Mouse (Mus musculus) skeletal muscle tissue, adult 2 months (tissue): Measurements from ENCODE around the gene Esrrb.

Experiments
- DNase-seq: peaks from one replicate; pipeline ENCODE4 v3.0.0-alpha.2; 2012; ENCODE audit warnings: low read depth, low spot score

Gene Esrrb

DNA sequence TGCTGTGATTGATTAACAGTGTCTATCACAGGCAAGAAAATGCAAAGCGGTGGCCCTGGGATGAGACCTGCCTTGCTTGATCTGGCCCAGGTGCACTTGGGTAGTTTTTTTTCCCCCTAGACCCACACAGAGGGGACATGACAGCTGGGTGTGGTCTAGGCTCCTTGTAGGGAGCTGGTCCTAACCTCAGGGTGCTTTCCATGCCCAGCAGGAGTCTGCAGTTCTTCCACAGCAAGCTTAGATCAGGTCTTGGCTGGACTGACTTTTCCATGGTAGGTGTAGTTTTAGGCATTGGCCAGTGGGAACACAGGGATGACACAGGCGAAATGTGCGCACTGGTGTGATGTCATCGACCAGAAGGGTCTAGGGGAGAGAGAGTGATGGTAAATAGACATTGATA is 136.2 kb downstream of the Esrrb start:
- no peak for DNase-seq

DNA sequence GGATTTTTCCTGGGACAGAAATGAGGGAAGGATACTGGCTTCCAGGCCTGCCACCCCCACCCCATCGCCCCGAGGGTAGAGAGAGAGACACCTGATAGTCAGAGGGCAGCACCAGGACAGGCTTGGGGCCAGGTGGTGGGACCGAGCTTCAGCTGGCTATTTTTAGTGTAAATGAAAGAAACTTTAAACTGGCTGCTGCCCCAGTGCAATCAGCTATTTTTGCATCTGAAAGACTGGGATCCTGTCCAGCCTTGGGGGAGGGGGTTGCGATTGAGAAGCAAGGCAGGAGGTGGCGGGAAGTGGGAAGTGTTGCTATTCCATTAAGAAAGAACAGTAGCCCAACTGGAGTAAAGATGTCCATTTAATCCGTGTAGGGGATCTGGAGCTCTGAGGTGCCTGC is 137.8 kb downstream of the Esrrb start:
- DNase-seq, result peak; percentile 76

- no peak for DNase-seq
Measured at GRCm38 (mm10) chr12:86501728-86502127, 140.8 kb downstream of the Esrrb start.

- DNase-seq, result no peak
Measured at GRCm38 (mm10) chr12:86503921-86504320, 143.0 kb downstream of the Esrrb start.

DNA sequence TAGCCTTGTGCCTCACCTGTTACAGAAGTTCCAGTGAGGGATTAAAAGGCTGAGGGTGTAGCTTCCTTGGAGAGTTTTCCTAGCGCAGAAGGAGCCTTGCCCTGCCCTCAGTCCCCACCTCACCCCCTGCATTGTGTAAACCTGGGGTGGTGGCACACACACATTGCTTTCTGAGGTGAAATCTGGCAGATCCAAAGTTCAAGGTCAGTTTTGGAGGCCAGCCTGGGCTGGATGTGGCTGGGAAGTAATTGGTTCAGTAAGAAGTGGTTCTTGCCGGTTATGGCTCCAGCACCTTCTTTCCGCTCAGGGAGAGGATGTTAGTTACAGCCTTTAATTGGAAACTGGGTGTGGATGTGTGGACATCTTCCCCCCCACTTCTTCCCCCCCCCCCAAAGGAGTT is 143.4 kb downstream of the Esrrb start:
- DNase-seq, result no peak

DNA sequence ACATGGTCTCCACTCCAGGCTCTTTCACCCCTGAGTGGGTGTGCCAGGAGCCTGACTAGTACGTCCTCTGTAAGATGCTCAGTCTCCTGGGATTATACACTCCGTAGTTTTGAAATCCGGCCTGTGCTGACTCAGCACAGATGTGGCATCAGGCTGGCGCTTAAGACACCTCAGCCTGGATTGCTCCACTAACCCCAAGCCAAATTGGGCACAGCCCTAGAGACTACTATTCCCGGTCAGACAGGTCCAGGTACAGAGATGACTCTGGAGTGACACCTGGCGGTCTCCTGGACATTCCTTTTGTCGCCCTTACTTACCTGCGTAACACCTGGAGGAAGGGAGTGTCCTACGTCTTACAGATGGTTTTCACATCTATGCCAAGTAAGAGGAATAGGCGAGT is 146.8 kb downstream of the Esrrb start:
- DNase-seq, result no peak

DNA sequence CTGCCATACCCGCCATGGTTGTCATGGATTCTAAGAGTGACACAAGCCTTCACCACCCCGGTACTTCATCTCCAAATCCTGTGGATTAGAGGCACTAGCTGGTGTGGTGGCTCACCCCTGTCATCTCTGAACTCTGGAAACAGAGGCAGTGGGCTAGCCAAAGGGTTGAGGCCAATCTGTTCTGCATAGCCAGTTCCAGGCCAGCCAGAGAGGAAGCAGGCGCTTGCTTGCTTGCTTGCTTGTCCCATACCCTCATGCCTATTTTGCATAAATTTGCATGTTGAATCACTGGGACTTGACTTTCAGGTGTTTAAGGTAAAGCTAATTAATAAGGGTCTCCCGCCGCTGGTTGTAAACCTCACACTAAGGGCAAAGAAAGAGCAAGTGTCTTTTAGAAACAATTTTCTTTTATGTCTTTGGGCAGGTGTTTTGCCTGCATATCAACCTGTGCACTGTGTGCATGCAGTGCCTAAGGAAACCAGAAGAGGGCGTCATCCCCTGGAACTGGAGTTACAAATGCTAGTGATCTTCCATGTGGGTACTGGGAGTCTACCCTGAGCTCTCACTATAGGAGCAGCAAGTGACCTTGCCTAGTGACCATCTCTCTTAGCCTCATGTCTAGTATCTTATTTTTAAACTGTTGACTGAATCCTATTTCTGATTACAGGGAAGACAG is 147.5 kb downstream of the Esrrb start:
- DNase-seq, result no peak

DNA sequence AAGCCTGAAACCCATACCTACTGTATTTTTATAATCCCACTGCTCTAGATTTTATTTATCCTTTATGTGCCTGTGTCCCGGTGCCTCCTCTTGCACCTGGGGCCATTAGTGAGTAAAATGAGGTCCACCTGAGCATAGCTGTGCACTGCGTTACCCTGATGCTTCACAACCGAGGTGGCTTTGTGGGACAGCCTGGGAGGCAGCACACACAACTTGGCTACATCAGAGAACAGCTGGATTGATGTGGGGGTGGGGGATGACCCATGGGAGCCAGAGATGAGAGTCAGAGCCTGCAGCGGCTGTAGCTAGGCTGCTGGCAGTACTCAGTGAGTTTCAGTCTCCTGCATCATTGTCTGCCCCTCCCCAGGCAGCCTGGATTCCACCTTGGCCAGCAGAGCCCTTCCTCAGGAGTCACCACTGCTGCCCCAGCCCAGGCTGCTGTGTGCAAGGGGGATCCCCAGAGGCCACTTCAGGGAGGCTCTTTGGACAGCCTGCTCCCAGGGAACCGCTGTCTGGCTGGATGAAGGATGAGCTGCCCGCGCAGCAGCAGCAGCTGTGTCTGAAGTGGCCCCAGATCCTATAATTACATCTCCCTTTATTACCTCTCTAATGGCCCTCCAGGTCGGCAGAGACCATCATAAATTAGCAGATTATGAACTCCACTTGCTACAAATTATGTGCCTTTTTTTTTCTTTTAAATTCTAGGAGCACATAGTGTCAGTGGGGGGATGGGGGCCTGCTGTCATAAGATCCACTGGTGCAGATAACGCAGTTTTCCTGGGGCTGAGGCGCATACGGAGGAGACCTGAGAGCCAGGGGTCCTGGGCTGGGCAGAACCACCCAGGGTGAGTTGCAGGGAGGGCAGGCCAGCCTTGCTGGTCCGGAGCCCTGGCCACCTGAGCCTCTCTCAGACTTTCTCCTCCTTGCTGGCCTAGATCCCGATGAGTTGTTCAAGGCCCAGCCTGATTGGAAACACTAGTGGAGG is 148.7 kb downstream of the Esrrb start:
- no peak for DNase-seq

DNA sequence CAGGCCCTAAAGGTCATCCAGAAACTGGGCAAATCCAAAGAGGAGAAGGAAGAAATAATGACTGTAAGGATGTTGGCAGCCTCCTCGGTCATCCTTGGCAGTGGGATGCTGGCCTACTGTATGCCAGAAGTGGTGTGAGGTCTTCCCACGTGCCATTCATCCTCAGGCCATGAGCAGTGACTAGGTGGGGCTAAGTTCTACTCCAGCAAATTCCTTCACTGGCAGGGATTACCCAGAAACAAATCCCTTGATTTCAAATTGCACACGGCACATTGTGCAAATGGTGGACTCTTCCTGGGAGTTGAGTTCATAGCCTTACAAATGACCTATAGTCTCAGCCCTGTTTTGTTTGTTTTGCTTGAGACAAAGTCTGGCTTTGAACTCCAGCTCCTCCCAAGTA is 151.4 kb downstream of the Esrrb start:
- DNase-seq, result no peak

DNA sequence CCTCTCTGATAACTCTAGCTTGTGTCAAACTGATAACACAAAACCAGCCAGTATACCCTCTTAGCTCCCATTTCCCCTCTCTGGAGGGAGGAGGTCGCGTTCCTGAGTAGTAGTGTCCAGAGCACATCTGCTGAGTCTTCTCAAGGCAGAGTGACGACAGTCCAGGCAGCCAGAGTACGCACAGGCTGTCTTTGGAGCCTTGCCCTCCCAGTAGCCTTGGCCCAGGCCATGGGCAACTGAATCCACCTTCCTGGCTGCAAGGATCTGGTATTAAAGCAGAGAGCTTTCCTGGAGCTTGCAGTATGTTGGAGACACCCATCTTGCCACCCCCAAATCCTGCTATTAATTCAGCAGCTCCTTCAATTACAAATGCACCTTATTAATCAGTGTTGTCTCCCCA is 152.7 kb downstream of the Esrrb start:
- DNase-seq, result peak; percentile 48

GRCm38 (mm10) chr12:86516602-86517001 is 155.7 kb downstream of the Esrrb start:
- DNase-seq, result no peak

DNA sequence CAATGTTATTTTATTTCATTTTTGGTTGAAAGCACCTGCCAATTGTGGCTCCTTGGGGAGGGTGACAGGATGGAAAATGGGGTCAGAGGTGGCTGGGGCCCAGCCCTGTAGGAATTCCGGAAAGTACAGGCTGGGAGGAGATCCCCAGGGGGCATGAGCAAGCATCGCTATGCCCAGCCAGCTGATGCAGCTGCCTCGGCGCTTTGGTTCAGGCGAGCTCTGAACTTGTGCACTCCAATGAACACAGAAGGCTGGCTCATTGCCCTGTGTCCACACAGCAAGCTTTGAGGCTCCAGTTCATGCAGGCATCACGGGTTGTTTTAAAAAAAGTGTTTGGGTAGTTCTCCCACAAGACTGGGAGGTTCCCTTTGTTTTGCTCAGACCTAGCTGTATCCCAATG is 156.8 kb downstream of the Esrrb start:
- peak; percentile 51 for DNase-seq

DNA sequence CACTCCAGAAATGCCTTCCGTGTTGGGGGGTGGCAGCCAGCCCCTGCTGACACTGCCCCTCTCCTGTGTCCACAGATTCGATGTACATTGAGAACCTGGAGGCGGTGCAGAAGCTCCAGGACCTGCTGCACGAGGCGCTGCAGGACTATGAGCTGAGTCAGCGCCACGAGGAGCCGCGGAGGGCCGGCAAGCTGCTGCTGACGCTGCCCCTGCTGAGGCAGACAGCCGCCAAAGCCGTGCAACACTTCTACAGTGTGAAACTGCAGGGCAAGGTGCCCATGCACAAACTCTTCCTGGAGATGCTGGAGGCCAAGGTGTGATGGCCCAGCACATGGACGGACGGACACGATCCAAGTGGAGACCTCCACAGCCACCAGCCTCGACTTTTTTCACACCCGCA is 157.8 kb downstream of the Esrrb start:
- no peak for DNase-seq

DNA sequence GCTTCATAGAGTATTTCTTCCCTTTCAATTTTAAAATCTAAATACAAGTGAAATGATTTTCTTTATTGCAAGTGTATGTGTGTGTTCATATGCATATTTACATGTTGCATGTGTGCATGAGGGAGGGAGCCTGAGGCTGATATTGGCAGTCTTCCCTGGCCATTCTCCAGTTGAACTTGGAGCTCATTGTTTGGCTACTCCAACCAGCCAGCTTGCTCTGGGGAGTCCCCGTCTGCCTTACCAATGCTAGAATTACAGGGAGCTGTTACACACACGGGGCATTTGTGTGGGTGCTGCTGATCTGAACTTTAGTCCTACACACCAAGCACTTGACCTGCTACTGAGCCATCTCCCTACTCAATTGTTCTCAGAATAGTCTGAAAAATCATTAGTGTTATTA is 173.4 kb downstream of the Esrrb start:
- no peak for DNase-seq

GRCm38 (mm10) chr12:86537799-86538198 is 176.9 kb downstream of the Esrrb start:
- no peak for DNase-seq

GRCm38 (mm10) chr12:86538711-86539110 is 177.8 kb downstream of the Esrrb start:
- no peak for DNase-seq

- DNase-seq, result no peak
Measured at GRCm38 (mm10) chr12:86539511-86539910, 178.6 kb downstream of the Esrrb start.

DNA sequence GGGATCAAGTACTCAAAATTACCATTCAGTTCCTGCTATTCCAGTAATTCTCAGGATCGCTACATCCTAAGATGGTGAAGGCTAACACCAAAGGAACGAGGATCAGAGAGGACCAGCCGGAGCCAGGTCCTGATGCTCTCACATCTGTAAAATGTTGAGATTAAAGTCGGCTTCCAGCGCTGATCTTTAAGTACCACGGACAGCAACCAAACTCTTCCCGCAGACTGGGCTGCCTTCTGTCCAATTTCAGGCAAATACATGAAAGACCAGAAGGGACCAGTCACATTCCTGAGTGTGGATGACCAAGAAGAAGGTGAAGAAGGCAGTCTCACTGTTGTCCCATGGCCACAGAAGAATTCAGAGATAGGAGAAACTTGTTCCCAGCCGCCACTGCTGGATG is 186.9 kb downstream of the Esrrb start:
- DNase-seq, result no peak

- no peak for DNase-seq
Measured at GRCm38 (mm10) chr12:86553037-86553436, 192.1 kb downstream of the Esrrb start.

- no peak for DNase-seq
Measured at GRCm38 (mm10) chr12:86556796-86557517, 196.0 kb downstream of the Esrrb start.

DNA sequence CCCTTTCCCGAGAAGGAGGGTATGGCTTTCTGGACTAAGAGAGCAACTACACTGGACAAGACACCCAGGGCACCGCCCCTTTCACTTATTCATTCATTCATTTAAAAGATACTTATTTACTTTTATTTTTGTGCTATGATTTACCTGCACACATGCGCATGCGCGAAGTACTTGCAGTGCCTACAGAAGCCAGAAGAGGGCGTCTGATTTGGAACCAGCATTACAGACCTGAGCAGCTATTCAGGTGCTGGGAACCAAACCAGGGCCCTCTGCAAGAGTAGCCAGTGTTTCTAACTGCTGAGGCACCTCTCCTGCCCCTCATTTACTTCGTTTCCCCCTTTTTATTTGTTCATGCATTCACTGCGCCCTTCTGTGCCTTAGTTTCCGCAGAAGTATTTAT is 198.0 kb downstream of the Esrrb start:
- DNase-seq, result no peak

GRCm38 (mm10) chr12:86562705-86563104 is 201.8 kb downstream of the Esrrb start:
- DNase-seq, result no peak
